Mouse (Mus musculus) limb, embryonic 15.5 days (tissue): ENCODE results near the gene 2300002M23Rik. TPM values are rescaled to one million over a fixed set of nuclear protein-coding genes. Genes with fewer than 3 reads are reported as not detected.

Experiments used
- polyA plus RNA-seq: library from polyadenylated mRNA; unstranded; fragments of >200 nt; fragmentation: Nextera tagmentation; extraction: Ambion mirVana; gene quantifications from 2 replicates; pipeline ENCODE4 v1.2.1, GENCODE M21; 2015

2300002M23Rik gene
- polyA plus RNA-seq, 1 experiment from 2014 or later, result 5.6 TPM

Other genes starting within 250 kb of the 2300002M23Rik start
- gene H2-Q1, start 247.0 kb upstream of the 2300002M23Rik start, polyA plus RNA-seq, result not detected in 2 replicates
- gene H2-Q2, start 225.2 kb upstream of the 2300002M23Rik start, polyA plus RNA-seq, result 0.20 and 0.29 TPM in 2 replicates
- 3.2 and 4.3 TPM in 2 replicates for gene H2-Q4, start 187.8 kb upstream of the 2300002M23Rik start, polyA plus RNA-seq
- 0.35 and 0.46 TPM in 2 replicates for gene H2-Q6, start 142.6 kb upstream of the 2300002M23Rik start, polyA plus RNA-seq
- 3.1 and 3.3 TPM in 2 replicates for gene H2-Q7, start 128.3 kb upstream of the 2300002M23Rik start, polyA plus RNA-seq
- 0.65 and 1.2 TPM in 2 replicates for gene H2-Q10, start 97.4 kb upstream of the 2300002M23Rik start, polyA plus RNA-seq
- not detected in 2 replicates for gene Pou5f1, start 61.4 kb upstream of the 2300002M23Rik start, polyA plus RNA-seq
- gene Tcf19, start 50.6 kb upstream of the 2300002M23Rik start, polyA plus RNA-seq, result 88.0 and 97.6 TPM in 2 replicates
- gene Cchcr1, start 50.4 kb upstream of the 2300002M23Rik start, polyA plus RNA-seq, result 18.0 and 18.1 TPM in 2 replicates
- 1.3 and 1.8 TPM in 2 replicates for gene Psors1c2, start 34.2 kb upstream of the 2300002M23Rik start, polyA plus RNA-seq
- 2.0 and 4.8 TPM in 2 replicates for gene Cdsn, start 15.3 kb upstream of the 2300002M23Rik start, polyA plus RNA-seq
- not detected in 2 replicates for gene Sfta2, start 34.1 kb downstream of the 2300002M23Rik start, polyA plus RNA-seq
- gene Gm9573, start 59.2 kb downstream of the 2300002M23Rik start, polyA plus RNA-seq, result 0.14 and 0.33 TPM in 2 replicates
- 0.09 and 0.10 TPM in 2 replicates for gene Mucl3, start 76.2 kb downstream of the 2300002M23Rik start, polyA plus RNA-seq
- 14.3 and 14.4 TPM in 2 replicates for gene Vars2, start 100.1 kb downstream of the 2300002M23Rik start, polyA plus RNA-seq
- 36.2 and 42.2 TPM in 2 replicates for gene Gtf2h4, start 106.3 kb downstream of the 2300002M23Rik start, polyA plus RNA-seq
- gene Ddr1, start 137.2 kb downstream of the 2300002M23Rik start, polyA plus RNA-seq, result 81.7 and 85.2 TPM in 2 replicates